Mouse (Mus musculus) urinary bladder, postnatal 14 days (tissue): ENCODE data around the gene Nr1d1.
A peak's percentile ranks its signal among the peaks of the same experiment; 100 is the strongest.

Source experiments
- DNase-seq: peaks from one replicate; pipeline ENCODE4 v3.0.0; 2021; ENCODE audit warnings: low spot score

Nr1d1 gene

DNA sequence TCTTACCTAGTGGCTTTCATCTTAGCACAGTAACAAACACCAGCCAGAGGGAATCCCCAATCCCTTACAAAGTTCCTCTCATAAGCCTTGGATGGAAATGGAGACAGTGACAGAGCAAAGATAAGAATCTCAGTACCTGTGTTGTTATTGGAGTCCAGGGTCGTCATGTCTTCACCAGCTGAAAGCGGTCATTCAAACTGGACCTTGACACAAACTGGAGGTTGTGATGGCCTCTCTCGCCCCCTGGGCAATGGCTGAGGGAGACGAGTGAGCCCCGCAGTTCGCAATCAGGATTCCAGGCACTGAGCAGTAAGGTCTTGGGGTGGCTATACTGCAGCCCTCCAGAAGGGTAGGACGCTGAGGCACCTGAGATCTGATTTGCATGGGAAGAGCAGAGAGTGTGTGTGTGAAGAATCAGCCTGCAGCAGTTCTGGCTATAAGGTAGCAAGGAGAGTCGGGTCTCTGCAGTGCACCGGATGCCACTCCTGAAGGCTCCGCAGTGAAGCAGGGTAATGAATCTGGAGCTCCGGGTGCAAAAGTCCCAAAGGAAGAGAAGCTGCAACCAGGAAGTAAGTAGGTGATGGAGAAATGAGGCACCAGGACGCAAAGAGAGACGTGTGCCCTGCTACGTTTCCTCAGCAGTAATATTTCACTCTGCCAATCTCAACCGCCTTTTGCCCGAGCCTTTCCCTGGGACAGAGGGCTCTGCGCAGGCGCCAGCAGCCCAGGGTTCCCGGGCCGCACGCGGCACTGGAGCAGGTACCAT is at the start of gene Nr1d1:
TSS of gene Nr1d1 (minus strand) at position 752 of the 766 bp plus-strand sequence.
- DNase-seq = no peak

DNA sequence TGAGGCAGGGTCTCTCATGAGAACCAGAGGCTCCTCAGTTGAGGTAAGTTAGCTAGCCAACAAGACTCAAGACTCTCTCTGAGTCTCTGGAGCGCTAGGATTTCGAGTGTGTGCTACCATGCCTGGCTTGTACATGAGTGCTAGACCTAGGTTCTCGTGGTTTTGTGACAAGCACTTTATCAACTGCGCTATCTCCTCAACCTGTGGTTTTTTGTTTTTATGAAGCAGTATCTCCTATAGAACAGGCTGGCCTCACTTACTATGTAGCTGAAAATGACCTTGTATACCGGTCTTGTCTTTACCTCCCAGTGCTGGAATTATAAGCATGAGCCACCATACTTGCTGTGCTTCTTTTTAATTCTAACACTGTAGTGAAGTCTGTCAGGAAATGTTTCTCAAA is 45.8 kb upstream of the Nr1d1 start:
- no peak for DNase-seq

DNA sequence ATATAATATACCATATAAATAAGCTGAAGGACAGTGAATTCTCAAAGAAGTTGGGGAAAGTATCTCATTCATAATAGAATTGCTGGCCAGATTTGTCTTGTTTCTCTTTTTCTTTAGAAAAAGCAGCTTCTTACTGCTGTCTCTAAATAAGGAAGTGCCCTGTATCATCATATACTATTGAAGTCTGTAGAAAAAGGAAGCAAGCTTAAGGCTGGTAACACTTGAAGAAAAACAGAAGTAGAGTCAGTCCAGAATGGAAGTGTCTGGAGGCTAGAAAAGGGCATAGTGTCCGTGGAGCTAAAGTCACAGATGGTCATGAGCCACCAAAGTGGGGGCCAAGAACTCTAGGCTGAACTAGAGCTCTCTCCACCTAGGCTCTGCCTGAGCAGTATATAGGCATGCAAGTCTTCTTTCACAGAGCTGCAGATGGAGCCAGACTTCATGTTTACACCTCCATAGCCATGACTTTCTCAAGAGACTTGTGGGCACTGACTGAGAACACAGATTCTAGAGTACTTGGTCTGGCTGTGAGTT is 41.6 kb upstream of the Nr1d1 start:
- no peak for DNase-seq

DNA sequence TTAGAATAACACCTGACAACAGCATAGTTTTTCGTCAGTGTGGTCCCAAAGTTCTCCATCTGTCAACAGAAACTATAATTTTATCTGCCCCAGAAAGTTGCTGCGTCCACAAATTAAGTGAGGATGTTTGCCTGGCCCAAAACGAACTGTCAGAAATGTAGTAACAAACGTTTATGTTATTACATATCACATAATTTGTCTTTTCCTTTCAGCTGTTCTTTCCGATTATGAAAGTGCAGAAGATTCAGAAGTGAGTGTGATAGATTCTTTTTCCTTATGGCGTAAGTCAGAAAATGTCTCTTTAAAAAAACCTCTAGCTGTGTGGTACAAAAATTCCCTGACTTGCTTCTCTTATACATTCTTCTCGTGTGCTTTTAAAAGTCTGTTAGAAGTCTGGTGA is 35.6 kb upstream of the Nr1d1 start:
- DNase-seq = no peak

DNA sequence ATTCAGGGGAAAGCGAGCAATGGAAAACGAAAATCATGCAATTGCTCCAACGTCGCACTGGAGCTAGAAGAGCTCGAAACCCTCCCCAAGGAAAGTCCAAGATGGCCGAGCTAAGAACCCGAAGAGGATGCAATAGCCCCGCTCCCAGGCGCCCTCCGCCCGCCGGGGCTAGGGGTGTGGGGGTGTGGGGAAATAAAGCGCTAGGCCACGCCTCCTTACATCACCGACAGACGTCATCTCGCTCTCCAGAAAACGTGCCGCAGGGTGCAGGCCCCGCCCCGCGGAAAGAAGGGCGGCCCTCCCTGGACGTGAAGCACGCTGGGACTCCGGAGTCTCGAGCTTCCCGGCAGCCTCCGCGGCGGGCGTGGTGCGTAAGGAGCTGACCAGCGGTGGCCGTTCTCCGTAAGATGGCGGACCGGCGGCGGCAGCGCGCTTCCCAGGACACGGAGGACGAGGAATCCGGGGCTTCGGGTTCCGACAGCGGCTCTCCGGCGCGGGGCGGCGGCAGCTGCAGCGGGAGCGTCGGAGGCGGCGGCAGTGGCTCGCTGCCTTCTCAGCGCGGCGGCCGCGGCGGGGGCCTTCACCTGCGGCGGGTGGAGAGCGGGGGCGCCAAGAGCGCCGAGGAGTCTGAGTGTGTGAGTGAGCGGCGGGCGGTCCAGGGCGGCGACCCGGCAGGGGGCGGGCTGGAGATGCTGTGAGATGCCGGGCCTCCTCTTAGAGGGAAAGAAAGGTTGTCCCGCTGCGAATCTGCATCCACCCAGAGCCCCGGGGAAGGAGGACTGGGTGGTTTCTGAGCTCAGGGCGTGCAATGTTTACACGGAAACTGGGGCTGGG is 34.5 kb upstream of the Nr1d1 start:
- DNase-seq = peak; percentile 99

DNA sequence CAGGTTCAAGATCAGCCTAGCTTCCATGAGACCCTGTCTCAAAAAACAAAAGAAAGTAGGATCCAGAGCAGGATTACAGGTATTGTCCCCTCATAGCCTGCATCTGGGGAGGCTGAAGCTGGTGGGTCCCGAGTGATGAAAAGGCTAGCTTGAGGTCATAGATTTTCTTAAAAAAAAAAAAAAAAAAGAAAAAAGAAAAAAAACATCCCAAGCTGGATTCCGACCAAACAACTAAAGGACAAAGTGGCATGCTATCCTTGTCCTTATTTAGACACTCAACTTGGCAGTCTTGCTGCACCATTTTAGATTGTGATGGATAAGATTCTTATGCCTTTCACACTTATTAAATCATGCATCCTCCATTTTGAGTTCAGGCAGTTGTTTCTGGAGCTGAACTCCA is 33.3 kb upstream of the Nr1d1 start:
- no peak for DNase-seq

DNA sequence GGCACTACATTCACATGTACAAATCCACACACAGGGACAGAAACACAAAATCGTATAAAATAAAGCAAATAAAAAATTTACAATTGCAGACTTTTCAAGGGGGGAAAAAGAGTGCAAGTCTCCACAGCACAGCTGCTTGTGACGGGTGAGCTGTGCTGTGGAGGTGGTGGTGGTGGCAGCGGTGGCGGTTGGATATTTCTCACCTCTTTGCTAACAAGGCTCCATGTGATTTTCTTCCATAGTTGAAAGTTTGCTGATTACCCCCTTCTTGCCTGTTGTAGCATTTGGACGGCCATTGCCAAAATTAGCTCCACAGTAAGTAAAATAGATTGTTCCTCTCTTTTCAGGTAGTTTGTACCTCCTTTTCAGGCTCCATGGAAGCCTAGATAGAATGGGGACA is 29.5 kb upstream of the Nr1d1 start, which contains the start of gene Casc3:
TSS of gene Casc3 (plus strand) at position 301 of the 400 bp plus-strand sequence.
- DNase-seq = no peak

DNA sequence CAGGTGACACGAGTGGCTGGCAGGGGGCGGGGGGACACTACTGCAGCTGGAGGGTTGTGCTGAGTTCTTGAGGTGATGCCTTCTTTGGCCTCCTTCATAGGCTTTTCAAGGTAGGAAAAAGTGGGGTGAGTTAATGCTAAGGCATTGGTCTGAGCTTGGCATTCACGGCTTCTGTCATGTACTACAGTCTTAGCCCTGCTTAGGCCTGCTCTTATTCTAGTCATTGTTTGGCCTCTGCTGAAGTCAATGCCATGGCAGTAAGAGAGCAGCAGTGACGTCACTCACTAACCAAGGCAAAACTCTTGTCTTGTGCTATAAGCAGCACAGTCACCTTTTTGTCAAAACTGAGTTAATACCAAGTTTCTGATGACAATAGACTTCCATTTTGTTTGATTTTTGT is 22.8 kb upstream of the Nr1d1 start:
- DNase-seq = no peak

DNA sequence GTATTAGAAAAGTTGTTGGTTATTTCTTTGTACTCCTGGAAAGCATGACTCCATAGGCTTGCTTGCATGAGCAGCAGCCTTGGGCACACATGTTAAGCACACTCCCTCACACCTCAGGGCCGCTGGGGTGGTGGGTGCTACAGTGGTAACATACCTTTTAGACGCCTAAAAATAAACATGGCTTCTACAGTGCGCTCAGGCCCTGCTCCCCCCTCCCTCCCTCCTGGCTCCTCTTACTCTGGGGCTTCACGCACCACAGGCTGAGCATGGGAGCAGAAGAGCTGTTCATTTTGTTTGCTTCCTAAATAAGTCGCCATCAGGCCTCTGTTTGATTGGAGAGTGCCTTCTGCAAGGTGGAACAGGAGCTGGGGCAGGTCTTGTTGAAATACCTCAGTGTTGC is 22.2 kb upstream of the Nr1d1 start:
- no peak for DNase-seq

DNA sequence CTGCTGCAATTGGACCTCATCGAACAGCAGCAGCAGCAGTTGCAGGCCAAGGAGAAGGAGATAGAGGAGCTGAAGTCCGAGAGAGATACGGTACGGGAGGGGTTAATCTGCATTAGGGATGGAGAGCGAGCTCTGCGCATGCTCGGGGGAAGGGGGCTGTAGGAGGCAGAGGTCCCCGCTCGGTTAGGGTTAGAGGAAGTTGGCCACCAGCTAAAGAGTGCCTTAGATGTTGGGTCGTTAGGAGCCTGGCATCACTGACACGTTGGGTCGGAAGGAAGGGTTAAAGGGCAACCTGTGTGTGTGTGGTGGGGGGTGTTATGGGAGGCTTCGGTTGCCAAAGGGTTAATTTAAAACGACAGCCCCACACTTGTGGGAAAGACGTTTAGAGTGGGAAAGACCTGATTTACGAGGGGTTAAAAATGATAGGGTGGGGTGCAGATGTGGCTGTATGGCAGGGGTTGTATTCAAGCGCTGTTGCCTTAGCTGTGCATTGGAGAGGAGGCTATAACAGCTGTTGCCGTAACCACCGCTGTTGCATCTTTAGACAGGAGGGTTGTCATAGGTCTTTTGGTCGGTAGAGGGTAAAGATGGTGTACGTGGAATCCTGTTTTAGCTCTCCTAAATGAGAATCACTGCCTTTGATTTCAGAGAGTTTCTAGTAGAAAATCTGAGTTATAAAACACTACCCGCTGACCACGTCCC is 21.5 kb upstream of the Nr1d1 start:
- peak; percentile 68 for DNase-seq

DNA sequence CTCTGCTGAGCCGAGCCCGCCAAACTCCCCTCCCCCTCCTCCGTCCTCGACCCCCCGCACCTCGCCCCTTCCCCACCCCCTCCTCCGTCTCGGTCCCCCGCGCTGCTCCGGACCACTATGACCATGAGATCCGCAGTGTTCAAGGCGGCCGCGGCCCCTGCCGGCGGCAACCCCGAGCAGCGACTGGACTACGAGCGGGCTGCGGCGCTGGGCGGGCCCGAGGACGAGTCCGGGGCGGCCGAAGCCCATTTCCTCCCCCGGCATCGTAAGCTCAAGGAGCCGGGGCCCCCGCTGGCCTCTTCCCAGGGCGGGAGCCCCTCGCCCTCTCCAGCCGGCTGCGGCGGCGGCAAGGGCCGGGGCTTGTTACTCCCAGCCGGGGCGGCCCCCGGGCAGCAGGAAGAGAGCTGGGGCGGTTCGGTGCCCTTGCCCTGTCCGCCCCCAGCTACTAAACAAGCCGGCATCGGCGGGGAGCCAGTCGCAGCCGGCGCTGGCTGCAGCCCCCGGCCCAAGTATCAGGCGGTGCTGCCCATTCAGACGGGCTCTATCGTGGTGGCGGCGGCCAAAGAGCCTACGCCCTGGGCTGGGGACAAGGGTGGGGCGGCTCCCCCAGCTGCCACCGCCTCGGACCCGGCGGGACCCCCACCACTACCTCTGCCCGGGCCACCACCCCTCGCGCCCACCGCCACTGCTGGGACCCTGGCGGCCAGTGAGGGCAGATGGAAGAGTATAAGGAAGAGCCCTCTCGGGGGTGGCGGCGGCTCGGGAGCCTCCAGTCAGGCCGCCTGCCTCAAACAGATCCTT is 20.8 kb upstream of the Nr1d1 start:
- DNase-seq = peak; percentile 54

DNA sequence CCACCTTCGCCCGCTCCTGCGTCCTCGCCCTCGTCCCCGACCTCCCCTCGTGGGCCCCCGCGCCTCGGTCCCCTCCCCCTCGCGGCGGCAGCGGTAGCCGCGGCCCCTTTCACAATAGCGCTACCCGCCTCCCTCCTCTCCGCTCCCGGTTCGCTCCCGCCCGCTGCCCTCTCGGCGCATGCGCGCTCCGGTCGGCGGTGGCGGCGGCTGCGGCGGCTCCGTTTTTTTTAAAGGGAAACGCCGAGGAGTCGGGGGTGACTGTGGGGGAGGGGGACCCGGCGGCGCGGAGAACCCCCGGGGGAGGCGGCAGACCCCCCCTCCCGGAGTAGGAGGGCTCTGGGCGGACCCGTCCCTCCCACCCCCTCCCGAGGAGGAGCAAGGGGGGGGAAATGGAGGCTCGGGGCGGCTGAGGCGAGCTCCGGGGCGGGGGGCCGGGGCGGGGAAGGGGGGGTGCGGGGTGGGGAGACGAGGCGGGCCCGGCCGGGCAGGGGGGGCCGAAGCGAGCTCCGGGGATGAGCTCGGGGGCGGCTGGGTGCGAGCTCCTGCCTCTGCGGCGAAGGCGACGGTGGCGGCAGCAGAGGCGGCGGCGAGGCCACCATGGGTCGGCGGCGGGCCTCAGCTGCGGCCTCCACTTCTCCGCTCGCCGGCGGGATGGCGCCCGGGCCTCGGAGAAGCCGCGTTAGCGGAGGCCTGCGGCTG is 20.0 kb upstream of the Nr1d1 start, which contains the start of gene Msl1:
TSS of gene Msl1 (plus strand) at position 502 of the 699 bp plus-strand sequence.
- peak; percentile 89 for DNase-seq

DNA sequence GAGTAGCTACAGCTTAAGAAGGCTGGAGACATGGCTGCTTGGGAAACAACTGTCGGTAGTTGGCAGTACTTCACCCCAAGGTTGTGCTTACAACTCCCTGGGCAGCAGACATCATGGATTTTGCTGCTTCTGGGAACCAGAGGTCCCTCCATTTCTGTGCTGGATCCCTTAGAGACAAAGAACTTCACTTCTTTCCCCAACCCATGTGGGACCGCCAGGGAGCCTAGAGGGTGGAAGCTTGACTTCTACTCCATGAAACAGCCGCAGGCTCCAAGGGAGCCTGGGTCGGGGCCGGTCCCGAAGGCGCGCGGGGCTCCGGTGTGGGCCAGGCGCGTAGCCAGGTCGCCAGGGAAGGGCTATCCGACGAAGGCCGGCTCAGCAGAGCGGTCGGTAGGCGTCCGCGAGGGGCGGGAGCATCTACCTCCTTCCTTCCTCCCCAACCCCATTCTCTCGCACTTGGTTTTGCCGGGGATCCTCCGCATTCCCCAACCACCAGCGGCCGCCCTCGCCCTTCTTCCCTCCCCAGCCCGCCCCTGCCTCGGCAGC is 19.4 kb upstream of the Nr1d1 start:
- peak; percentile 78 for DNase-seq

DNA sequence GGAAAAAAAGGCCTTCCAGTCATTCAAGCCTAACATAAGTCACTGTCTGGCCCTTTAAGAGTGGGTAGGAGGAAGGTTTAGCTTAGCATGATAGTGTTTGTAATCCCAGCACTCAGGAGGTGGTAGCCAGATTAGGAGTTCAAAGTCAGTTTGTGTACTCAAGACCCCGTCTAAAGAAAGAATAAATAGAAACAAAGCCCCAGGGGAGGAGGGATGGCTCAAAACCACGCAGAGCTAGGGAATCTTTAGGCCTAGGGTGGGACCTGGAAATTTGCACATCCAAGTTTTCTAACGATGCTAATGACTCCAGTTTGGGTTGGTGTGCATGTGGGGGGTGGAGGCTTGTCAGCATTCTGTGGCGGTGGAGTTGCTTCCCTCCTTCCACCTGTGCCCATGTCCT is 16.9 kb upstream of the Nr1d1 start:
- DNase-seq = no peak

DNA sequence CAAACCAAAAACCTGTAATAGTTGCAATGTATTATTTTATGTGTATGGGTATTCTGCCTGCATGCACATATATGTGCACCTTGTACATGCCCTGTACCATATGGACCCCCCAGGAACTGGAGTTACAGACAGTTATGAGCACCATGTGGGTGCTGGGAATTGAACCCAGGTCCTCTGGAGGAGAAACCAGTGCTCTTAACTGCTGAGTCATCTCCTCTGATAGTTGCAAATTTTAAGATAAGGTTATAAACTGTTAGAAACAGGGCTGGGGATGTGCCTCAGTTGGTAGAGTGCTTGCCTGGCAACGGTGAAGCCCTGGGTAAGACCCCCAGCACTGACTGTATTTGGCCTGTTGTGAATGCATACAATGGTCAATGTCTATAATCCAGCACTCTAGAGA is 16.3 kb upstream of the Nr1d1 start:
- no peak for DNase-seq

DNA sequence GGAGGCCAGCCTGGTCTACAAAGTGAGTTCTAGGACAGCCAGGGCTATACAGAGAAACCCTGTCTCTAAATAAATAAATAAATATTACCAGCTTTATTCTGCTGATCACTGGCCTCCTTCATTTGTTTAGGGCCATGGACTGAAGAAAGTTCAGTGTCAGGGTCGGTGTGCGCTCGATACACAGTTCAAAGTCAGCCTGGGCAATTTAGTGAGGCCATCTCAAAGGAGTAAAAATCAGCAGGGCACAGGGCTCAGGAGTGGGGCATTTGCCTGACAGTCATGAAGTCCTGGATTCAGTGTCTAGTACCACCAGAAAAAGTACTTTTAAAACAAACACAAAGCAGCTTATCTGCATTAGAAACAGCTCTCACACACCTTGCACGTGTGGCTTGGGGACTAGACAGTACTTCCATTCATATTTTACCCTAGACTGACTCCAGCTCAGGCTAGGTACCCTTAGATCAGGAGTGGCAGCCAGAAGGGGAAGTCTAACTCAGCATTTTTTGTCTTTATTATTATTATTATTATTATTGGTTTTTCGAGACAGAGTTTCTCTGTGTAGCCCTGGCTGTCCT is 15.6 kb upstream of the Nr1d1 start:
- DNase-seq = no peak

DNA sequence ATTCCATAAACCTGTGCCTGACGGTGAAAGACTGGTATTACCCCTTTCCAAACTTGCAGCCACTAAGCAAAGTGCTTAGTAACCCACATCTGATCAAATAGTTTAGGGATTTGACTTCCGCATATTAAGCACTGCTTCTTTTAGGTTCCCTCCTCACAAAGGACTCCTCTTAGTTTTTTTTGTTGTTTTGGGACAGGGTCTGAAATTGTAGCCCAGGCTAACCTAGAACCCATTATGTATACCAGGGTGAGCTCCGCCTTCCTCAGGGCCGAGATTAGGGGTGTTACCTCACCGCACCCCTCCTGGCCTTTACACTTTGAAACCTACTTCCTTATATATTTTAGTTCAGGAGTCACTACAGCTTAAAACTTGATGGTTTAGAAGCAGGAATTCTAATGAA is 14.7 kb upstream of the Nr1d1 start:
- no peak for DNase-seq

DNA sequence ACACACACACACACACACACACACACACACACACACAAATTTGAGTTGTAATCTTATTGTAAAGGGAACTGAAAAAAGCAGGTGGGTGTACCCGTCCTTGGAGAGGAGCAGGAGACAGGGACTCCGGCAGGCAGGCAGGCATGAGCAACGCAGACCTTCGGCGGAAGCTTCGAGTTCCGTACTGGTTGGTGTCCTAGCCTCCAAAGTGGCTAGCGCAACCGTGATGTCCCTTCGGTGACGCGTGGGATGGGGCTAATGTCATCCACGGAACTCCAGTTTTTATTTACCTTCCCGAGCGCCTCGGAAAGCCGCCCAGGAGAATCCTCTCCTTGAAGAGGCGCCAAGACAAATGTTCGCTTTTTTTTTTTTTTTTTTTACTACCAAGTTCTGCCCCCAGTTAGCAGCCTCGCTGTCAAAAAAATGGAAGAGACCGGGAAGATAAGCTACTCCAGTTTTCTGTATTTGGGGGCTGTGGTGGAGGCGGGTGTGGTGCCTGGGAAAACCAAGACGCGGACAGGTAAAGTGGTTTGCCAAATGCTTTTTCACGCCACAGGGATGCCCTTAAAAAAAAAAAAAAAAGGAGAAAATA is 14.2 kb upstream of the Nr1d1 start:
- no peak for DNase-seq

DNA sequence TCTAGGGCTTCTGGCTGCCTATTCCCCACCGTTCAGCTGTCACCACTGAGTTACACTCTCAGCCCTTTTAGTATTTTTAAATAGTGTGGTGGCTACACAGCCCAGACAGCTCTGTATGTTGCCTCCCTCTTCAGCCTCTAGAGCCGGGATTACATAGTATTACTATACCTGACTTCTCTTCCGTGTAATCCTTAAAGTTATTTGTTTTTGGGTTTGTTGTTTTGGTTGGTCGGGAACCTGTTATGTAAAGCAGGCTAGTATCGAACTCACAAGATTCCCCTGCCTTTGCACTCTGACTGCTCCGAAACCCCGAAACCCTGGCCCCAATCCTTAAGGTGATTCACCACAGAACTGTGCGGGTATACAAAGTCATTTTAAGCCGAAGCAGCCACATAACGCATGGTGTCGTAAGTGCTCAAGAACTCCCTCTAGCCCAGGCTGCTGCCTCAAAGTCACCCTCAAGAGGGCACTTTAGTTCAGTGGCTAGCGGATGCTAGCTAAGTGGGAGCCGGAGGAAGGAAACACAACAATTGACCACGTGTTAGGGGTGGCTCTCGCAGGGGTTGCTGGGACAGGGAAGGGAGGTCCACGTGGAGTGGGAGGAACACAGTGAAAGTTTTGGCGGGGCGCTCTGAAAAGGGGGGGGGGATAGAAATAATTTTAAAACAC is 13.6 kb upstream of the Nr1d1 start:
- peak; percentile 89 for DNase-seq
